Mouse (Mus musculus): ENCODE data around the gene Tmem80.

The Tmem80 gene

DNA sequence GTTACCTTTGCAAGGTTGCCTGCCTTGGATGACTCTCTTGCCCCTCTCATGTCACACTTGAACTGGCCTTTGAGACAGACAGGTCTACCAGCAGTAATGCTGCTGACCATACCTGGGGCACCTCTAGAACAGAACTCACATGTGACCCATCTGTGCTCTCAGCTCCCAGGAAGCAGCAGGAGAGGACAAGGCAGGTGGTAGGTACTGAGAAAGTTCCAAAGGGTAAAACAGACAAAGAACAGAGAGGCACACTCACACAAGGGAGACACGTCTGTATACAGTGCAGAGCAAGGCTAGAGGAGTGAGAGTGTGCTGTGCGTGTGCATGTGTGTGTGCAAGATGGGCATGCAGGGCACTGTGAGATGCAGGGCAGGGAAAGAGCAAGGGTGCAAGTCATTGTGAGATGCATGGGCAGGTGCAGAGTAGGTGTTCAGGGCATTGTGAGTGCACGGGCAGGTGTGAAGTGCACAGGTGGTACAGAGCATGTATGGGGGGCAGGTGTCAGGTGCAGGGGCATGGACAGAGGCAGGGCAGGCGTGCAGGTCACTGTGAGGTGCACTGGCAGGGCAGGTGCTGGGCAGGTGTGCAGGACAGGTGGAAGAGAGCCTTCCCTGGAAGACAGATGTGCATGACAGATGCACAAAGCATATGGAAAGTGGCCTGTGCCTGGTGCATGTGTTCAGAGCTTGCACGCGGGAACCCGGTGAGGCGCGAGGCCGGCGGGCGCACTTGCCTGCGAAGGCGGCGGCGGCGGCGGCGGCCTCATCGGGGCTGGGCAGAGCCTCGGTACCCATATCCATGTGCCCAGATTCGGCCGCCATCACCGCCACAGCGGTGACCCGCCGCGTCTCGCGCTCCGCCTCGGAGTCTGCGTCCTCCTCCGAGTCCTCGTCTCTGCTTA lies 743 bp upstream of the Tmem80 start:
- peak; percentile 65 for DNase-seq

DNA sequence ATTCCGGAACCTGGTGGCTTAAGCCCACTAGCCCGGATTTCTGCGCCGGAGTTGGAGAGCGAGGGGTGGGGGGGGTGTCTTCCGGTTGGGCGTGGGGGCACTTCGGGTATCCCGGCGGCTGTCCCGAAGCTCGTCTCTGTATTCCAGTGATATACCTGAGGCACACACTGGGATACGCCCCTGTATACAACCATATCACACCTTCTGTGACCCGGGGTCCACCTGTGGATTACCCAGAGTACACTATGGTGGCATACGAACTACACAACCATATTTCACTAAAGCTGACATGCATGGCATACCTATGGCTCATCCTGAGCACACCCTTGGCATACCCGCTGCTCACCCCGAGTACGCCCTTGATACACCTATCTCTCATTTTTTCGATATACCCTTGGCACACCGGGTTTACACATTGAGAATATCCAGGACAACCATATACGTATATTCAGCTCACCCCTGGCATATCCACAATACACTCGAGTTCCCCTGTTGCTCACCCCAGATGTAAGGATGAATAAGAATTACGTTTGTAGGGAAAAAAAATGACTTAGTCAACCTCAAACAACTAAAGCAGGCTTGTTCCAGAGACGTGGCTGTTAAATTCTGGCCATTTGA lies 943 bp downstream of the Tmem80 start:
- no peak for DNase-seq

GRCm38 (mm10) chr7:141330706-141331105 lies 3.2 kb downstream of the Tmem80 start:
- DNase-seq: no peak

- DNase-seq: no peak
These were observed 4.5 kb downstream of the Tmem80 start for GRCm38 (mm10) chr7:141331990-141332389.

GRCm38 (mm10) chr7:141335044-141335579 lies 7.6 kb downstream of the Tmem80 start:
- DNase-seq: no peak

GRCm38 (mm10) chr7:141335682-141336081 lies 8.1 kb downstream of the Tmem80 start:
- DNase-seq: no peak

DNA sequence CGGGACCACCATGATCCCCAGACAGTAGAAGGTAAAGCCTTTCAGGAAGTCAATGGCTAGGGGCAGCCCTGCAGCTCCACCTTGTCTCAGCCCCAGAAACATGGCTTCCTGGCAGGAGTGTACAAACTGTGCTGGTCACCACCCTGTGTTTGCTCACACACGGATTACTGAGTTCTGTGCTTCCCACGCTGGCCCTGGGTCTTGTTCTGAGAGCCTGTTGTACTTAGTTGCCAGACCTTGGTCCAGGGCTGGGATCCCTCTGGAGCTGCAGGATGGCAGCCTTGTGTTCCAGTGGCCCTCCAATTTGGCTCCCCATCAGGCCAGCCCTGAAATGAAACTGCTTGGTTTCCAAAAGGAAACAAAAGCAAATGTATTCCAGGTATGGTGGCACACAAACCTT lies 8.8 kb downstream of the Tmem80 start:
- DNase-seq: no peak

DNA sequence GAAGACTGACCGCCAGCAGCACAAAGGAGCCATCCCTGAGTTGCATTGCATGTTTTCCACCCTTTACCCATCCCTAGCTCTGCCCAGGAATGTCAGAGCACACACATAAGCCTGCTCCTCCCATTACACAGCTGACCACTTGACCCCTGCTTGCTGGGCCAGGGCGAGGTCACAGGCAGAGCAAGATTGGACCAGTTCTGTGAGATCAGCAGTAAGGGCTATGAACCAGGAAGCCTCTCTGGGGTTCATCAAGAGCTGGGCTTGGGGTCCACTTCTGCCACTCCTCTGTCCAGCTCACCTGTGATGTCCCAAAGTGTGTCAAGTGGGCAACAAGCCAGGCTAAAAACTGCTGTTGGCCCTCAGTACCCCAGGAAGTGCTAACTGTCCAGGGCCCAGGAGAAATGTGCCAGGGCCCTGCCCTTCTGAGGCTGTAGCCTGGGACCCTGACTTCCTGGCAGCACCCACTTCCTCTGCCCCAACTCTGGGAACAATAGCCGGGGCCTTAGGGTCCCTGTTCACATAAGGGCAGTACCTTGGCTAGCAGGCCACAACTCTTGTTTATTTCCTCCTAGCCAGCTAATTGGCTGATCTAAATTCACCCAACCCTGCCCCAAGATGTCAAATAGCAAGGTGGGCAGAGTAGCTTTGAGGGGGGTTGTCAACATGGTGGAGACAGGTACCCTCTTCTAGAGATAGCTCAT lies 10.3 kb downstream of the Tmem80 start:
- DNase-seq: no peak

DNA sequence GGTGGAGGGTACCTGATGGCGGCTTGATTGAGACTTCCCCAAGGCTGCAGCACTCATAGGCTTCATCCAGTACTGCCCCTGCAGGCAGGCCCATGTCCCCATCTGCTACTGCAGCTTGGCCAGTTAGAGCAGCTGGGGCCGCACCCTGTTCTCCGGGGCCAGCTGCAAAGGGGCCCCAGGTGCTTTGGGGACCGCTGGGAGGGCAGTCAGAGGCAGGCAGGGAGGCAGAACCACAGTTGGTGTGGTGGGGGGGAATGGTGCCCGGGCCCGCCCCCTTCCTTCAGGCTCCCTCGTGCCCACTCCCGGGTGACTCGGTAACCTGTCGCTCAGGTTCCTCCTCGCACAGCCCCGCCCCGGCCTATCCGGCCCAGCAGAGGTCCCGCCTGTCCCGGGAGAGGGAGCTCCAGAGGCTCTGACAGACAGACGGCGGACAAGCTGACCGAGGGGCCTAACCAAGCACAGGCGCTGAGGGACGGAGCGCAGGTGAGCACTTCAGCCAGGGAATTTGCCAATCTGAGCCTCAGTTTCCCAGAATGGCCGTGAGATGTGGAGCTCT lies 11.1 kb downstream of the Tmem80 start, which contains the start of gene Eps8l2:
Gene Eps8l2 (plus strand): TSS at position 305 of the 556 bp plus-strand sequence.
- DNase-seq: peak; percentile 30

DNA sequence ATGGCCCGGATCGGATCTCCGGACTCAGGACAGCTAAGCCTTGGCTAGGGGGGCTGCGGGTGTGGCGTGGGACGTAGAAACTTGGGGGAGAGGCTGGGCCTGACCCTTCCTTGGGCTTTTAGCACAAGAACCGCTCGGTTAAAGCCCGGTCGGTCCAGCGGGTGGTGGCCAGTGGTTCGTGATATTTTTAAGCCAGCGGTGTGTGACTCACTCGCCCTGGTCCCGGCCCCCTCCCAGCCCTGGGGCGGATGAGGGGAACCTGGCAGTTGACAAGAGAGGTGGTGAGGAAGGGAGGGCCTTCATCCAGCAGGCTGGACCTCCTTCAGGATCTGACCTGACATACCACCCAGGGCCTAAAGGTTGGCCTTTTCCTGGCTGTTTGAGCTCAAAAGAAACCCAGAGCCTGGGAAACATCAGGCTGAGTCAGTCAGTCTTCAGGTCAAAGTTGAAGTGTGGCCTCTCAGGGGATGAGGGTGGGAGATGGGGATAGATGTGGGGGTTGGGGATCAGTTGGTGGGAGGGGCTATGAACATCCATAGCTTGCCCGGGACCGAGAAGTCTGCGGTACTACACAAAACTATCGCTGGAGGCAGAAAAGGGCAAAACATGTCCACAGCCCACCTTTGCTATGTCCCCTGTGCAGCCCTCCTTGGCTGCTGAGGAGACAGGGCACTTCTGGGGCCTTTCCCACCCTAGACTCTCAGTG lies 11.8 kb downstream of the Tmem80 start:
- DNase-seq: no peak

GRCm38 (mm10) chr7:141340023-141340422 lies 12.5 kb downstream of the Tmem80 start:
- no peak for DNase-seq

DNA sequence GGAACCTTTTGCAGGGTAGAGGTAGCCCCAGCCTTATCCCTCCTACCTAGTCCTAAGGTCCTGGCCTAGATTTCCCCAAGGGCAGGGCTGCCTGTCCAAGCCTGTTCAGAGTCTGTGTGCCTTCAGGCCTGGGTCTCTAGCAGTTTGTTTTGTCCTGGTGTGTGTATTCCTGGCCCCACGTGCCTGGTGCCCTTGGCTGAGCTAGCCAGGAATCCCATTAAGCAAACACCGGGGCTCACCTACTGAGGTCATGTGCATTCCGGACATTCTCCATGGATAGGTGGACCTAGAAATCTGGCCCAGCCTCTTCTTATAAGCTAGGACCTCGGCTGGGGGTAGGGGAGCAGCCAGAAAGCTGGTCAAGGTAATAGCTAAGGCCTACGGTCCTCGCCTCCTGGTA lies 12.9 kb downstream of the Tmem80 start:
- DNase-seq: no peak

DNA sequence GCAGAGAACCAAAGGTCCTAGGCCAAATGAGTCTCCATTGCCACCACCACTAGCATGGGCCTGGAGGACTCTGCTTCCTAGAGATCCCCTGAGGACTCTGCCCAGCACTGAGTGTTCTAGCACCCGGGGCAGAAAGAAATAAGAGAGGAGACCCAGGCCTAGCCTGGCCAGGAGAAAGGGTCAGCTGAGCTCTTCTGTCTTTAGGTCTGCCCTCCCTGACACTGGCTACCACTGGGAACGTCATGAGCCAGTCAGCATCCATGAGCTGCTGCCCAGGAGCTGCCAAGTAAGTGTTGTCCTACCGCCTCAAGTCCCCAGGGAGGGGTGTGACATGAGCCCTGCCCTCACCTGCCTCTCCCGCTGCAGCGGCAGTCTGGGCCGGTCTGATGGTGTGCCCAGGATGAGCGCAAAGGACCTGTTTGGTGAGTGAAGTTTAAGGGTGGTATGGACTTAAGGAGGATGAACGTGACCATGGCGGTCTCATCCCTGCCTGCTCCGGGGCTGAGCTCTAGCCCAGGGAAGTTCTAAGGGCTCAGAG lies 14.2 kb downstream of the Tmem80 start:
- DNase-seq: no peak

- DNase-seq: no peak
These were observed 15.7 kb downstream of the Tmem80 start for GRCm38 (mm10) chr7:141343230-141343629.

- DNase-seq: no peak
These were observed 16.2 kb downstream of the Tmem80 start for GRCm38 (mm10) chr7:141343696-141344095.

- DNase-seq: no peak
These were observed 17.2 kb downstream of the Tmem80 start for GRCm38 (mm10) chr7:141344787-141345186.

- no peak for DNase-seq
These were observed 23.5 kb downstream of the Tmem80 start for GRCm38 (mm10) chr7:141351061-141351460.

DNA sequence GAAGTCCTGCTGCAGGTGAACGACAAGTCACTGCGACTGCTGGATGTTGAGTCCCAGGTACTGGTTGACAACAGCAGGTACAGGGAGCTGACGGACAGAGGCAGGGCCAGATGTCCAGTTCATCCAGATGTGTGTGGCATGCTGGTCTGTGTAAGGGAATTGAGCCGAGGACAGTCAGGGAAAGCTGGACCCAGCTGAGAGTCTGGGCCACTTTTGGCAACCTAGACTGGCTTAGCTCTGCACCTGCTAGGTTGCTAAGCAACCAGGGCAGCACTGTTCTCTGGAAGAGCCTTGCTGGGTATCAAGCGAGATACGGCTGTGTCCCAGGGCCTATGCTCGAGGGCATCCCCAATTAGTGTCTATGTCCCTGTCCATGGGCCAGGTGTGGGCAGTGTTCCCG lies 27.5 kb downstream of the Tmem80 start:
- no peak for DNase-seq

DNA sequence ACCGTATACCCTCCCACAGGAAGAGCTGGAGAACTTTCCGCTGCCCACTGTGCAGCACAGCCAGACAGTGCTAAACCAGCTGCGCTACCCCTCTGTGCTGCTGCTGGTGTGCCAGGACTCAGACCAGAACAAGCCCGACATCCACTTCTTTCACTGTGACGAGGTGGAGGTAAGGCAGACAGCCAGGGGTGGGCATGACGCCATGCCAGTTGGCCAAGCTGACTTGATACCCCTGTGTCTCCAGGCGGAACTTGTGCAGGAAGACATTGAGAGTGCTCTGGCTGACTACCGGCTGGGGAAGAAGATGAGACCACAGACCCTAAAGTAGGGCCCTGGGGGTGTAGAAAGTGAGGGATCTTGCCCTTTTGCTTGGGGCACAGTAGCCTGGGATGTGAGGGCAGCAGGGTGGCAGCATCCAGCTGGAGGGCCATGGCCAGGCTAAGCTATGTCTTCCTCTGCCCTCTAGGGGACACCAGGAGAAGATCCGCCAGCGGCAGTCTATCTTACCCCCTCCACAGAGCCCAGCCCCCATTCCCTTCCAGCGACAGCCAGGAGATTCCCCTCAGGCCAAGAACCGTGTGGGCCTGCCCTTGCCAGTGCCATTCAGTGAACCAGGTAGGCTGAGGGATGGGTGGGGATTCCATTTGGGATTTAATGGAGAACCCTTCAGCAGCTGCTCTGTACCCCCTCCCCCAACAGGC lies 28.2 kb downstream of the Tmem80 start:
- DNase-seq: peak; percentile 21

- DNase-seq: no peak
These were observed 29.4 kb downstream of the Tmem80 start for GRCm38 (mm10) chr7:141356971-141357370.

DNA sequence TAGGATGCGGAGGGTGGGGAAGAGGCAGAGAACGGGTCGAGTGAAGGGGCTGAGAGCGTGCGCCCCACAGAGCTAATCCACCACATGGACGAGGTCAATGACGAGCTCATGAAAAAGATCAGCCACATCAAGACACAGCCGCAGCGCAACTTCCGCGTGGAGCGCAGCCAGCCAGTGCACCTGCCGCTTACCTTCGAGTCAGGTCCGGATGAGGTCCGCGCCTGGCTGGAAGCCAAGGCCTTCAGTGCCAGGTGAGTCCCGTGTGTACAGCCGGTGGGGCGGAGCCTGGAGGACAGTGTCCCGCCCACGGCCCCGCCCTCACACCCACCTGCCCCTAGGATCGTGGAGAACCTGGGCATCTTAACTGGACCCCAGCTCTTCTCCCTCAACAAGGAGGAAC lies 34.0 kb downstream of the Tmem80 start:
- DNase-seq: peak; percentile 38
